Mouse (Mus musculus): ENCODE measurements around the gene Ovol3.
"Not testable (repeated sequence)": the region's sequence is repeated elsewhere in the genome, so short reads cannot be mapped to it uniquely, and the experiment has no call there.

Gene Ovol3

GRCm38 (mm10) chr7:30235625-30236024 lies at the start of gene Ovol3:
Gene Ovol3 (minus strand): TSS chr7:30235725.
- no peak for DNase-seq

- no peak for DNase-seq
Measured at GRCm38 (mm10) chr7:30282740-30283139, 47.2 kb upstream of the Ovol3 start.

- no peak for DNase-seq
Measured at GRCm38 (mm10) chr7:30281522-30281921, 46.0 kb upstream of the Ovol3 start.

DNA sequence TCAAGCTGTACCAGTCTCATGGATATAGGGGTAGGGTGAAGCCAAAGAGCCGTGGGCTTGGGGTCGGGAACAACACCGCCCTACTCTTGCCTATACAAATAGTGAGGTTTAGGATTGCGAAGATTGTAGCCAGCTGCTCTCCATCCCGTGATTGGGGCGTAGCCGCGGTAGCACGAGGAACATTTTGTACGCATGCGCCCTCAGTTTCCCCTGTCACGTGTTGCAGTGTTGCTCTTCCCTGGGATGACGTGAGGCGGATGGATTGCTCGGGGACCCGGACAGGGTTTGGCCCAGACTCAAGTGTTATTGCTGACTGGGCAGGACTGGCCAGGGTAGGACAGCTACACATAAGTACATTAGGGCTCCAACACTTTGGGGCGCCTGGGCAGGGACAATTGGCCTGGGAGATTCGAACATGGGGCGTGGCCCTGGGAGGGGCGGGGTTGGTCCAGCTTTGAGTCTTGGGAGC lies 45.2 kb upstream of the Ovol3 start:
- peak; percentile 86 to 88 for DNase-seq

DNA sequence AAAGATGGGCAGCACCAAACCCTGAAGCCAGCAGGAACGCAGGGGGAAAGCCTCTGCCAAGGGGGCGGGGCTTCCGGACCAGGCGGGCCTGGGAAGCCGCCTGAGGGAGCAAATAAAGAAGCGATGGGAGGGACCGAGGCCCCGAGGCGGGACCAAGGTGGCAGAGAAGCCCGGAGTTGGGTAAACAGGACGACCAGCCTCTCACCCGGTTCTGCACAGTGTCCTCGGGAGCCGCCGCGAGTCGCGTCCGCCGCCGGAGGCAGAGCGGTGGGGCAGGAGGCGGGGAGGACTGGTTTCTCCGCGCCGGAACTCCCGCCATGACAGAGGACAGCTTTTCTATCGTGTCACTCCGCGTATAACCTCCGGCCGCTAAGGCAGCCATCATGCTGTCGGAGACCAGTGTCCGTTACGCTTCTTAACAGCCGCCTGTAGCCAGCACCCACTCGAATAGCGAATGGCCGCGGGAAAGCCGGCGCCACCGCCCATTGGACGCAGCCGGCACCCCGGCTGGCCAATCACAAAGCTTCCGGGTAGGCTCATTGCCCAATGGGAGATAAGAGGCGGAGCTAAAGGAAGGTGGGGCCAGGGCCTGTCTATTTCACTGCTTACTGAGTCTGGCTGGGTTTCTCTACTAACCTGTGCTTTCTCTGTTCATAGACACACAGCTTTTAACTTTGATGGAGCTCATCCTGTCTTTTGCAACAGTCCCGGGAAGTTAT lies 44.6 kb upstream of the Ovol3 start, which contains the start of the genes Thap8 and Wdr62:
Gene Thap8, plus strand, starts transcription at position 144 of the 719 bp plus-strand sequence.
Gene Wdr62, minus strand, starts transcription at position 469 of the 719 bp plus-strand sequence.
- DNase-seq: peak; percentile 91 to 94

DNA sequence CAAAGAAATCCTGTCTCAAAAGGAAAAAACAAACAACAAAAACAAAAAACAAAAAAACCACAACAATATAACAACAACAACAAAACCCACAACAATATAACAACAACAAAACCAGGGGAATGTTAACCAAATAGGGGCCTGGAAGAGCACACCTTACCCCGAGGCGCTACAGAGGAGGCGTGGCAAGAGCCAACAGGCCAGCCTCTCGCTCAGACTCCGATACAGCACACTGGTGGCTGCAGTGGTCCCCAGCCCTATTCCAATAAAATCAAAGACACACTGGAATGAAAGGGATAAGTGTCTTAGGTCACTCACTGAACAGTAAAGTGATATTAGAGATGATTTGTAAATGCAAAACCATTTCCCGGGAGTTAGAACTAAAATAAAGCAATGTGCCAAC lies 44.0 kb upstream of the Ovol3 start:
- no peak for DNase-seq

DNA sequence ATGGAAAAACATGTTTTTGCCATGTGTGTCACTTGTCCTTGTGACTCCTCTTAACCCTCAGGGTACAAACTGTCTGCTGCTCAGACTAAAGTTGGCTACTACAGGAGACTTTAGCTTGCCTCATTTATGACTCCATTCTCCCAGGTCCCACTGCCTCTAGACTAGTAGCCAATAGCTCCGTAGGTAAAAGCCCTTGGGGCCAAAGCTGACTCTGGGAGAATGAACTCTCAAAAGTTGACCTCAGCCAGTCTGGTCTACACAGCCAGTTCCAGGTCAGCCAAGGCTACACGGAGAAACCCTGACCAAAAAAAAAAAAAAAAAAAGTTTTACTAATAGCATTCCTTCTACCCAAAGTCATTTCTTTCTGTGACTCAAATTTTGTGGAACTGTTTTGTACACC lies 43.4 kb upstream of the Ovol3 start:
- no peak for DNase-seq

GRCm38 (mm10) chr7:30274383-30274782 lies 38.9 kb upstream of the Ovol3 start:
- DNase-seq: no peak

DNA sequence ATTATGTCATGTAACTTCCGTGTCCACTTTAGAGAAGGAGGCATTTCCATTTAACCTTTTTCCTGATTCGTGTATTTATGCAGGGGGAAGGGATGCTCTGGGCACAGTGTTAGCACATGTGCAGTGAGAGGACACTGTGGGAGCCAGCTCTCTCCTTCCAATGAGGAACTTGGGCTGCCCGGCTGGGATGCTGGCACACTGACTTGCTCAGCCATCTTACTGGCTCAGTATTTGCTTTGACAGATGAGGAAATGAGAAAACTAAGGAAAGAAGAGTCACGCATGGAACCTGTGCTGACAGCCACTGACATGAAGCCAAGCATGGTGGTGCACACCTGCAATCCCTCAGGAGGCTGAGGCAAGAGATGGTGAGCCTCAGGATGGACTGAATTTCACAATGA lies 34.1 kb upstream of the Ovol3 start:
- no peak for DNase-seq

GRCm38 (mm10) chr7:30266780-30267179 lies 31.3 kb upstream of the Ovol3 start:
- DNase-seq: no peak

DNA sequence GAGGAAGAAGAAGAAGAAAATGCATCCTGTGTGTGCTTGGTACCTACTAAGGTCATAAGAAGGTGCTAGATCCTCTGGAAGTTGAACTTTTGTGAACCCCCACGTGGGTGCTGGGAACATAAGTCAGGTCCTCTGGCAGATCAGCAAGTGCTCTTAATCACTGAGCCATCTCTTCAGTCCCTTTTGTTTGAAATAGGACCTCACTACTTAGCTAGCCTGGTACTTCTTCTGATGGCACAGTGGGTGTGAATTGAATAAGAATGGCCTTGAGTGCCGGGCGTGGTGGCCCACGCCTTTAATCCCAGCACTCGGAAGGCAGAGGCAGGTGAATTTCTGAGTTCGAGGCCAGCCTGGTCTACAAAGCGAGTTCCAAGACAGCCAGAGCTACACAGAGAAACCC lies 30.4 kb upstream of the Ovol3 start:
- no peak for DNase-seq

DNA sequence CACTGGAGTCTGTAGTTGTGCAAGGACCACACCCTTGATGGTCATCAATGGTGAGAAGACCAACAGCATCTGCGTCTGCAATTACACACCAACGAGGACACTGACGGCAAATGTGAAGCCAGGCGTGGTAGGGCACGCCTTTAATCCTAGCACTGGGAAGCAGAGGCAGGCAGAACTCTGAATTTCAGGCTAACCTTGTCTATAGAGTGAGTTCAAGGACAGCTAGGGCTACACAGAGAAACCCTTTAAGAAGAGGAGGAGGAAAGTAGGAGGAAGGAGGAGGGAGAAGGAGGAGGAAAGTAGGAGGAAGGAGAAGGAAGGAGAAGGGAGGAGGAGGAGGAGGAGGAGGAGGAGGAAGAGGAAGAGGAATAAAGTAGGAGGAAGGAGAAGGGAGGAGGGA lies 30.0 kb upstream of the Ovol3 start:
- DNase-seq: no peak

GRCm38 (mm10) chr7:30265041-30265440 lies 29.5 kb upstream of the Ovol3 start:
- DNase-seq: no peak

GRCm38 (mm10) chr7:30251956-30252954 lies 16.7 kb upstream of the Ovol3 start:
- DNase-seq: no peak

- DNase-seq: not testable (repeated sequence)
Measured at GRCm38 (mm10) chr7:30237374-30237773, 1.8 kb upstream of the Ovol3 start.

DNA sequence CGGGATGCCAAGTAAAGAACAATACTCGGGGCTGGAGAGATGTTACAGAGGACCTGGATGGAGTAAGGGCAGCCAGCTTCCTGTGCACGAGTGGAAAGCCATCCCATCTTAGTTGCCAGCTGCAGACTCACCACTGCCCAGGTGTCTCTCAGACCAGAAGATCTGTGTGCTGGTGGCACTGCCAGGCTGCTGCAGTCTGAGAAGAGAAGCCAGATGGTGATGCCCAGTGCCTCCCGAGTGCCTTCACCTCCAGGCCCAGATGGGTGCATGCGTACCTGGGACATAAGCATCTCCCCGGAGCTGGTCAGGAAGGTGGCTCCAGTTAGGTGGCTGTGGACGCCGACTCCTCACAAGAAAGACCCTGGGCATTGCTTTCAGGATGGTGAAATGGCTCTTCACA lies 434 bp downstream of the Ovol3 start:
- DNase-seq: no peak

GRCm38 (mm10) chr7:30234276-30234858 lies 1.2 kb downstream of the Ovol3 start:
- no peak for DNase-seq

DNA sequence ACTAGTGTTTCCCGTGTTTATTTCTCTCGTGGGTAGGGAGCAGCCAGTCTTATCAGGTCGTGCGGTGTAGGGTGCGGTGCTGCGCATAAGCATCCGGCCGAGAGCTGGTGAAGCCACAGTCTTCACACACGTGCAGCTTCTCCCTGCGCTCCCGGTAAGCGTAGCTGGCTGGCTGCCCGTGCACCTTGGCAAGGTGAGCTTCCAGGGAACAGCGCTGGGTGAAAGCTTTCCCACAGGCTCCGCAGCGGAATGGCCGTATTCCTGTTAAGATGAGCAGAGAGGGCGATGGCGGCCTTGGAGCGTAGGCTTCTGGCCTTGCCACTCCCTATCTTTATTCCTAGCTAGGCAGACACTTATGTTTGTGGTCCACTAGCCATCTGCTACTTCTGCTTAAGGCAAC lies 2.1 kb downstream of the Ovol3 start:
- DNase-seq: peak; percentile 51 to 67

DNA sequence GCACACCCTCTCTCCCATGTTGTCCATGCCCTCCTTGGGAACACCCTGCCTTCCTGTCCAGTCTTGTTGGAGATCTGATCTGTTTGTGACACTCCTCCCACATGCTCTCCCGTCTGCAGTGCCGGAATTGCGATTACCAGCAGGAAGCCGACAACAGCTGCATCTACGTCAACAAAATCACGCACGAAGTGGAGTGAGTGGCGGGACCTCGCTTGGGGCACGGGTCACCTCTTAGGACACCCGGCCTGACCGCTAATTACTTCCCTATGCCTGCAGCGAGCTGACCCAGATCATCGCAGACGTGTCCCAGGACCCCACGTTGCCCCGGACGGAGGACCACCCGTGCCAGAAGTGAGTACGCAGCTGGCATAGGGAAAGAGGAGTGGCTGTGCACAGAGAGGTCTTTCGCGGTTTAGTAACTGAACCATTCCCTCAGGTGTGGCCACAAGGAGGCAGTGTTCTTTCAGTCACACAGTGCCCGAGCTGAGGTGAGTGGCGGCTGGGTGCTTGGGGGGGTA lies 2.8 kb downstream of the Ovol3 start:
- DNase-seq: peak; percentile 65 to 77

DNA sequence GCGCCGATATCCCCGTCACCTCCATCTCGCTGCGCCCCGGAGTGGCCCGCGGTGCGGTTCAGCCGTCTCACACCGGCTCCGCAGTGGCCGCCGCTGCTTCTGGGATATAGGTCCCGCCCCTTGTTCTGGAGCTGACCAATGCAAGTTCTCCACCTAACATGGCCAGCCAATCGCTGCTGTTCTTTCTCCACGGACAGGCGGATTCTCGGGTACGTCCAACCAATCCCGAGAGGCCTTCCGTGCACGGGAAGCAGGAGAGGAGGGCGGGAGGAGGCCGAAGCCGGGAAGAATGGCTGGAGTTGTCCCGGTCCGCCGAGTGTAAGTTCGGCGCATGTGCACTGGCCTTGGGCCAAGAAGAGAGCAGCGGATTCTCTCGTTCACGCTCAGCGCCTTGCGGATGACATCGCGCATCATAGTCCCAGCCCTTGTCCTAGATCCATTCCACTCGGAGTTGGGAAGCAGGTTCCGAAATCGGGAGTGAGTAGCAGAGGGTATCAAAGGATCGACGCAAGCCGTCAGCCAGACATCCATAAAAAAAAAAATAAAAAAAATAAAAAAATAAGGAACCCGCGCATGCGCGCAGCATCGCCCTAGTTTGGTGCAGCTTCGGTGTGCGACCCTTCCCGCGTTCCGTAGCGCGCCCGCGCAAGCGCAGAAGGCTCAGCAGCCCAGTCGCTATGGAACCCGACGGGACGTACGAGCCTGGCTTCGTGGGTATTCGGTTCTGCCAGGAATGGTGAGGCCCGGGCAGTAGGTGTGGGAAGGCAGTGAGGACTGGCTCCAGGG lies 3.7 kb downstream of the Ovol3 start, which contains the start of the genes Polr2i and Tbcb:
Gene Polr2i, plus strand, starts transcription at position 280 of the 786 bp plus-strand sequence.
Gene Tbcb, minus strand, starts transcription at position 604 of the 786 bp plus-strand sequence.
- peak; percentile 99 for DNase-seq

- DNase-seq: no peak
Measured at GRCm38 (mm10) chr7:30231328-30231668, 4.2 kb downstream of the Ovol3 start.

GRCm38 (mm10) chr7:30224206-30224605 lies 11.3 kb downstream of the Ovol3 start:
- no peak for DNase-seq
